Mouse (Mus musculus): ENCODE measurements around the gene Iqsec1. TPM values are rescaled to one million over a fixed set of nuclear protein-coding genes. Genes with fewer than 3 reads are reported as not detected.

Iqsec1 gene
- total RNA-seq, 2 experiments from 2014 or later = 268 to 271 TPM

- DNase-seq (ENCODE audit: low spot score in 2 of 2) = peak; percentile 67 to 87
Measured at GRCm38 (mm10) chr6:90818956-90819355, 169.5 kb downstream of the Iqsec1 start.

GRCm38 (mm10) chr6:90816551-90816950 lies 171.9 kb downstream of the Iqsec1 start:
- DNase-seq (ENCODE audit: low spot score in 2 of 2) = no peak

DNA sequence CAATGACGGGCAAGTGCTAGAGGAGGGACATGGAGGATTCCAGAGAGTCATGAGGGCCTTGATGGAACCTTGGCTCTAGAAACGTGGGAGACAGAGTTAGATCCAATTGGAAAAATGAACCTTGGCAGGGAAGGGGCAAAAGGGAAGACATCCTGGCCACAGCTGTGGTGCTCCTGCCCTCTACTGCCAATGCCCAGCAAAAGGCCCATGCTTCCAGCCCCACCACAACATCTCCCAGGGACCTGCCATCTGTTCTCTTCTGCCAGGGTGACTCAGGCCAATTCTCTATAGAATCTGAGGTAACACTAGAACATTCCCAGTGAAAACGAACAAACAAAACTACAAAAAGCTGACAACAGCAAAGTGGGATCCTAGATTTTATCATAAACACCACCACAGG lies 173.1 kb downstream of the Iqsec1 start:
- DNase-seq (ENCODE audit: low spot score in 2 of 2) = no peak

DNA sequence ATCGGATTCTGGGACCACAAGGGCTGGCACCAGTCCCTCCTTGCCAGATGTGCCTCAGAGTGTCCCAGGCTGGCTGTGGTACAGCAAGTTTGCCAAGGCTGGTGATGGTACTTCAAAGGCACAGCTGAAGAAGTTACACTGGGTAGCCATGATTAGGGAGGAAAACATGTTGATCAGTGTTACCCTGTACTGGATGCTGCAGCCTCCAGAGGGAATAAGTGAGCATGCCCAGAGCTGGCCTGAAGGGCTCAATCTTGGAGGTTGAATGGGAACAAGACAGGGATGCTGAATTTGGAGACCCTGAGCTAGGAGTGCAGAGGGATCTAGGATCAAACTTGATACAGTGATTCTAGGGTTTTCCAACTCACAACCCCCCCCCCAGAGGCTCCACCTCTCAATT lies 175.0 kb downstream of the Iqsec1 start:
- DNase-seq (ENCODE audit: low spot score in 2 of 2) = no peak

DNA sequence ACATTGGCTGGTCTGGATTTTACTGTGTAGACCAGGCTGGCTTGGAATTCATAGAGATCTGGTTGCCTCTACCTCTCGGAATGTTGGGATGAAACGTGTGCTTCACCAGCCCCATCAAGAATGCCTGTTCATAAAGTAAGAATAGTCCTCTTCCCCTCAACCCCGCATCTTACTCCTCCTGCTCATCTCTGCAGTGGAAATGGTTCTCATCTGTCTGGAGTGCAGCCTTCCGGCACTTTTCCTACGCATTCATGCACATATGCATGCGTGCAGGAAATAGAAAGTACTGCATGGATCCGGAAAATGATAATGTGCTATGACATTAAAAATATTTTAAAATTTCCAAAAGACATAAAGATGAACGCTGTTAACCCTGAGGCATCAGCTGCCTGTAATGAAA lies 175.9 kb downstream of the Iqsec1 start:
- DNase-seq (ENCODE audit: low spot score in 2 of 2) = no peak

DNA sequence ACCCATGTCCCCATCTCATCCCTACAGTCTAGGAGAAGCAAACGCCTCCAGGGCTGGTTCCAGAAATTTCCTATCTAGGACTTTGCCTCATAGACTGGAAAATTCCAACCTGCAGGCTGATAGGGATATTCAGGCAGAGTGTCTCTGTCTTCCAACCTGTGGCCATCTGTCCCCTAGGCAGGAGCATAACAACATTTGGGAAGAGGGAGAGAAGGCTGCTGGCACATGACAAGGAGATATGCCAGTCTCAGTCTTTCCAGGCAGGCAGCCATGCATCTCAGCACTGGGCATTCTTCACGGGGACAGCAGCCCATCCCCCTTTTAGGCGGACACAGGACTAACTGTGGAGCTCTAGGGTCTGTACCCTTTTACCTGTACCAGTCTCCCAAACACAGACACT lies 176.4 kb downstream of the Iqsec1 start:
- peak in 1 of 2 experiments; percentile 40 for DNase-seq (ENCODE audit: low spot score in 2 of 2)

DNA sequence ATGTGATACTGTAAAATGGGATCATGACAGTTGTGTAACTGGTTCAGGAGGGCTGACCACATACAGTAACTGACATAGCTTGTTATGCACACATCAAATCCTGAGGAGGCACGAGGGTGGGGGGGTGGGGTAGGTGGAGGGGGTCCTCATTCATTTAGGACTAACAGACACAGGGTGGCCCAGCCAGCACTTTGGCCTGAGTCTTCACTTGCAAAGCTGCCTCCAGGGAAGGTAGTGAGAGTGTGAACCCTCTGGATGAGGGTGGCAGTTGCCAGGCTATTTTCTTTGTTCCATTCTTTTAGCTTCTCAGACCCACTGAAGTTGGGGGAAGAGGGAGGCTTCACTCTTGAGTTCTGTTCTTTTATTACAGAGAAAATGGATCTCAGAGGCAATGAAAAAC lies 177.9 kb downstream of the Iqsec1 start:
- no peak for DNase-seq (ENCODE audit: low spot score in 2 of 2)

GRCm38 (mm10) chr6:90809960-90810362 lies 178.5 kb downstream of the Iqsec1 start:
- DNase-seq (ENCODE audit: low spot score in 2 of 2) = peak; percentile 94 to 97

- DNase-seq (ENCODE audit: low spot score in 2 of 2) = peak in 1 of 2 experiments; percentile 67
Measured at GRCm38 (mm10) chr6:90809077-90809840, 179.2 kb downstream of the Iqsec1 start.

GRCm38 (mm10) chr6:90808544-90808943 lies 179.9 kb downstream of the Iqsec1 start:
- no peak for DNase-seq (ENCODE audit: low spot score in 2 of 2)

GRCm38 (mm10) chr6:90808134-90808533 lies 180.4 kb downstream of the Iqsec1 start:
- DNase-seq (ENCODE audit: low spot score in 2 of 2) = no peak

GRCm38 (mm10) chr6:90807581-90807980 lies 180.9 kb downstream of the Iqsec1 start:
- no peak for DNase-seq (ENCODE audit: low spot score in 2 of 2)

GRCm38 (mm10) chr6:90806743-90807142 lies 181.7 kb downstream of the Iqsec1 start:
- DNase-seq (ENCODE audit: low spot score in 2 of 2) = no peak

GRCm38 (mm10) chr6:90805101-90805500 lies 183.4 kb downstream of the Iqsec1 start:
- DNase-seq (ENCODE audit: low spot score in 2 of 2) = no peak

- DNase-seq (ENCODE audit: low spot score in 2 of 2) = no peak
Measured at GRCm38 (mm10) chr6:90804646-90805045, 183.8 kb downstream of the Iqsec1 start.

GRCm38 (mm10) chr6:90802604-90803003 lies 185.9 kb downstream of the Iqsec1 start:
- DNase-seq (ENCODE audit: low spot score in 2 of 2) = peak; percentile 70 to 86

- no peak for DNase-seq (ENCODE audit: low spot score in 2 of 2)
Measured at GRCm38 (mm10) chr6:90802058-90802457, 186.4 kb downstream of the Iqsec1 start.

- DNase-seq (ENCODE audit: low spot score in 2 of 2) = no peak
Measured at GRCm38 (mm10) chr6:90800825-90801224, 187.7 kb downstream of the Iqsec1 start.

DNA sequence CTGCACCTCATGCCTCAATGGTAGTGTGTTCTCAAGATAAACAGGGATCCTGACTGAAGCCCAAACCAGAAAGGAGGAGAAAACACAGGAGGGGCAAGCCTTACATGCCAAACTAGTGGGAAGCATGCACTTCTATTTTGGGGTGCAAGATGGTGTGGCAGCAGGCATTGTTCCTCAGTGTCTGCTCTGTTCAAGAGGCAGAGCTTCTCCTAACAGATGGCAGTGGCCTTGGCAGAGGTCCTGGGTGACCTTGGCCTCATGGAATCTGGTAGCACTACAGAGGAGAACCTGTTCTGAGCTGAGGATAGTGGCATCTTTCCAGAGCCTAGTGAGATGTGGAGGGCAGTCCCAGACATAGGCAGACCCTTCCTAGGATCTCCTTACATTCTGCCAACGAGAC lies 189.4 kb downstream of the Iqsec1 start:
- DNase-seq (ENCODE audit: low spot score in 2 of 2) = peak; percentile 61 to 84

DNA sequence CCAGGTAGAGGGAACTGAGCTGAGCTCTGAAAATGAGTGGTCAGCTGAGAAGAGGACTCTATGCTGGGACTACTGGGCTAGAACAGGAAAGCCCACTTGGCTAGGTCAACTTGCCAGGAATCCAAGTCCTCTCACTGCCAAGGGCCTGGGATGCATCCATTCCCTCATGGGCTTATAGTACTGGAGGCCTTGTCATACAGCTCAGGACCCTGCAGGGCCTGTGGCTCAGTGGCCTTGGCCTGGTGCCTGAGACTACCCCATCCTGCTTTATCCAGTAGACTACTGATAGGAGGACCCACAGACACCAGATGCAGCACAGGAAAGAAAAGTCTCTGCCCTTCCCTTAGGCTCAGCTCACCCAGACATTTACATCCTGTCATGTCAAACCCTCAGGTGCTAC lies 190.3 kb downstream of the Iqsec1 start:
- DNase-seq (ENCODE audit: low spot score in 2 of 2) = no peak

- no peak for DNase-seq (ENCODE audit: low spot score in 2 of 2)
Measured at GRCm38 (mm10) chr6:90796902-90797596, 191.4 kb downstream of the Iqsec1 start.

GRCm38 (mm10) chr6:90790901-90791300 lies 197.6 kb downstream of the Iqsec1 start:
- no peak for DNase-seq (ENCODE audit: low spot score in 2 of 2)

GRCm38 (mm10) chr6:90789520-90789919 lies 199.0 kb downstream of the Iqsec1 start:
- no peak for DNase-seq (ENCODE audit: low spot score in 2 of 2)

All from layer of hippocampus, adult 18-20 months (tissue).